Mouse (Mus musculus): ENCODE measurements around the gene A3galt2. TPM values are rescaled to one million over a fixed set of nuclear protein-coding genes. Genes with fewer than 3 reads are reported as not detected.
A peak's percentile ranks its signal among the peaks of the same experiment; 100 is the strongest.

The A3galt2 gene
- polyA plus RNA-seq, 1 experiment from 2014 or later, result 0.15 TPM

DNA sequence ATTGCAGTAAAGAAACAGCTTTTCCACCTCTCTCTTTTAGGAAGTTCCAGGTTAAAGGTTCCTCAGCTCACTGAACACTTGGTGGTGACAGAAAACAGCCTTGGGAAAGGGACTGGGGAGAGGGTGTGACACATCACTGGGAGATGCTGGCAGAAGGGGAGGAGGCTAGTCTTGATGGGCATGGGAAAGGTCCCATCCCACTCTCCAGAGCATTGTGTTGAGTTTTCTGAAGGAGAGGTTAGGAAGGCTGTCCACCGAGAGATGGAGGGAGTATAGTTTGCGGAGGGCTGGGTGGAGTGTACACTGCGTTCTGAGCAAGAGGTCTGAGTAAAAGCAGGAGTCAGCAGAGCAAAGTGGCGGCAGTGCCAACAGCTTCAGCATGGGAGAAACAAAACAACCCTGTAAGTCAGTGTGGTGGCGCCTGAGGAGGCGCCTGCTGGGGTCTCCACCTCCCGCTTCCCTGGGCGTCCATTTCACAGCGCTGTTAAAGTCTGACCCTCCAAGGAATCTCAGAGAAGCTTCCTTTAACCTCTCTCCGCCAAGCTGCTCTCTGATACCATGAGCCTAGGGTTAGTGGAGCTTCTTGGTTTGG is 12.7 kb upstream of the A3galt2 start:
- H3K4me3 ChIP-seq, result no peak overlapping the region
- no peaks in the 10 kb centered on the region for H3K9me3 ChIP-seq
- H3K27ac ChIP-seq, result peak overlapping the region; percentile 22; the same call in 1 of the 2 replicates
- 70% methylated on average over 10 of the region's 10 CpGs for WGBS
- peaks cover 53% of the 10 kb centered on the region for H3K36me3 ChIP-seq
- peaks cover 31% of the 10 kb centered on the region for H3K4me1 ChIP-seq
- no peak overlapping the region for H3K9ac ChIP-seq
- no peaks in the 10 kb centered on the region for H3K27me3 ChIP-seq
- no peak overlapping the region for H3K4me2 ChIP-seq (replicated peaks)
- ATAC-seq (ENCODE audit: low FRiP score, low read depth), result no peak

DNA sequence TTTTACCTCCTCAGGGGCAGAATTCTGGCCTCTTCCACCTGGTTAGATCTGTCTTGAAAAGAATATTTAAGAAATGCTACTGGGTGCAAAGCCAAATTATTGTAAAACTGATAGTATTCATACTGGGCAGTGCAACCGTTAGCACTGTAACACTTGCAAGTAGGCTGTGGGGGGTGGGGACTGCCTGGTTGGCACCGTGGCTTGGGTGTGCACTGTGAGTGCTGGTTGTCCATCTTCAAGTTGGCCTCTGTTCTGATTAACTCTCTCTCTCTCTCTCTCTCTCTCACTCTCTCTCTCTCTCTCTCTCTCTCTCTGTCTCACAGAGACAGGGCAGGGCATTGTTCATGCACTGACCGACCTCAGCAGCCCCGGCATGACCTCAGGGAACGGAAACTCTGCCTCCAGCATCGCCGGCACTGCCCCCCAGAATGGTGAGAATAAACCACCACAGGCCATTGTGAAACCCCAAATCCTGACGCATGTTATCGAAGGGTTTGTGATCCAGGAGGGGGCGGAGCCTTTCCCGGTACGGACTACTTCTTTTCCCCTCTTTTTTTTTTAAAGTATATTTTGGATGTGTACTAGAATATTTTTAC is 12.0 kb upstream of the A3galt2 start:
- ATAC-seq (ENCODE audit: low FRiP score, low read depth), result no peak
- H3K9me3 ChIP-seq, result no peaks in the 10 kb centered on the region
- H3K9ac ChIP-seq, result no peak overlapping the region
- H3K36me3 ChIP-seq, result peaks cover 60% of the 10 kb centered on the region
- H3K4me2 ChIP-seq (replicated peaks), result no peak overlapping the region
- no peak overlapping the region for H3K4me3 ChIP-seq
- peak overlapping the region; percentile 22; the same call in 1 of the 2 replicates for H3K27ac ChIP-seq
- H3K27me3 ChIP-seq, result no peaks in the 10 kb centered on the region
- peaks cover 25% of the 10 kb centered on the region for H3K4me1 ChIP-seq
- WGBS, result 82% methylated on average over 12 of the region's 12 CpGs

GRCm38 (mm10) chr4:128745160-128745559 is 10.0 kb upstream of the A3galt2 start:
- ATAC-seq (ENCODE audit: low FRiP score, low read depth), result no peak
- WGBS, result 85% methylated on average over 8 of the region's 8 CpGs
- Histone ChIP-seq H3K36me3 (peaks cover 80% of the 10 kb centered on the region), H3K4me1 (peaks cover 20% of the 10 kb centered on the region), H3K4me2 (replicated peaks) (no peak overlapping the region), H3K27ac (no peak overlapping the region), H3K9ac (no peak overlapping the region), H3K27me3 (no peaks in the 10 kb centered on the region), H3K9me3 (no peaks in the 10 kb centered on the region), H3K4me3 (no peak overlapping the region)

- Histone ChIP-seq H3K4me2 (replicated peaks) (no peak overlapping the region), H3K27me3 (no peaks in the 10 kb centered on the region), H3K27ac (no peak overlapping the region), H3K9ac (no peak overlapping the region), H3K9me3 (no peaks in the 10 kb centered on the region), H3K4me3 (no peak overlapping the region), H3K36me3 (peaks cover 100% of the 10 kb centered on the region), H3K4me1 (peaks cover 6% of the 10 kb centered on the region)
- 88% methylated on average over 22 of the region's 22 CpGs for WGBS
- ATAC-seq (ENCODE audit: low FRiP score, low read depth), result no peak
Observed at GRCm38 (mm10) chr4:128747614-128748270, 7.4 kb upstream of the A3galt2 start.

GRCm38 (mm10) chr4:128748309-128748708 is 6.9 kb upstream of the A3galt2 start:
- H3K36me3 ChIP-seq, result peaks cover 100% of the 10 kb centered on the region
- peaks cover under 1% of the 10 kb centered on the region; the same call in 1 of the 2 replicates for H3K4me1 ChIP-seq
- H3K4me3 ChIP-seq, result no peak overlapping the region
- no peak overlapping the region for H3K9ac ChIP-seq
- H3K4me2 ChIP-seq (replicated peaks), result no peak overlapping the region
- no peaks in the 10 kb centered on the region for H3K9me3 ChIP-seq
- H3K27me3 ChIP-seq, result no peaks in the 10 kb centered on the region
- H3K27ac ChIP-seq, result no peak overlapping the region
- WGBS, result 90% methylated on average over 7 of the region's 7 CpGs
- ATAC-seq (ENCODE audit: low FRiP score, low read depth), result no peak

DNA sequence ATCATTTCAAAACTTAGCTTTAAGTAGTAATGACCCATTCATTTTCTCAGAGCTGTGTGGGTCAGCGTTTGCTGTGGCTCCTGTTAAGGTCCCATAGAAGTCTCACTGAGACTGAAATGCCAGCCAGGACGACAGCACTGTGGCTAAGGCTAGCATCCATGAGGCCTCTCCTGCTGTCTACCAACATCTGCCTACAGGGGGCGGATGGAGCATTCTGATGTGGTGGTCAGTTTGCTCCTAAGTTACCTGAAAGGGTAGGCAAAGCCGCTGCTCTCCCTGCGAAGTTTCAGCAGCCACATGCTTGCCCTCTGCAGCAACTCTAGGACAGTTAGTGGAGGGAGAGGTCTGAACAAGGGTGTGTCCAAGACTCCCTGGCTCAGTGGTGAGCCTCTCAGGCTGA is 4.2 kb upstream of the A3galt2 start:
- H3K27ac ChIP-seq, result no peak overlapping the region
- peaks cover 89% of the 10 kb centered on the region for H3K36me3 ChIP-seq
- ATAC-seq (ENCODE audit: low FRiP score, low read depth), result no peak
- no peaks in the 10 kb centered on the region for H3K9me3 ChIP-seq
- H3K4me2 ChIP-seq (replicated peaks), result no peak overlapping the region
- H3K9ac ChIP-seq, result no peak overlapping the region
- H3K4me1 ChIP-seq, result 0 out of 2 replicates have a peak, but pooled peaks cover 2% of the 10 kb centered on the region
- H3K27me3 ChIP-seq, result no peaks in the 10 kb centered on the region
- WGBS, result 67% methylated on average over 5 of the region's 5 CpGs
- H3K4me3 ChIP-seq, result no peak overlapping the region

GRCm38 (mm10) chr4:128752031-128752757 is 3.0 kb upstream of the A3galt2 start:
- Histone ChIP-seq H3K27me3 (no peaks in the 10 kb centered on the region), H3K4me3 (no peak overlapping the region), H3K4me2 (replicated peaks) (no peak overlapping the region), H3K4me1 (0 out of 2 replicates have a peak, but pooled peaks cover 5% of the 10 kb centered on the region), H3K9ac (no peak overlapping the region), H3K27ac (no peak overlapping the region), H3K9me3 (no peaks in the 10 kb centered on the region), H3K36me3 (peaks cover 77% of the 10 kb centered on the region)
- ATAC-seq (ENCODE audit: low FRiP score, low read depth), result no peak
- 88% methylated on average over 13 of the region's 13 CpGs for WGBS

GRCm38 (mm10) chr4:128753571-128753970 is 1.6 kb upstream of the A3galt2 start:
- H3K36me3 ChIP-seq, result peaks cover 63% of the 10 kb centered on the region
- peaks cover 6% of the 10 kb centered on the region; the same call in 1 of the 2 replicates for H3K4me1 ChIP-seq
- no peak overlapping the region for H3K27ac ChIP-seq
- no peak for ATAC-seq (ENCODE audit: low FRiP score, low read depth)
- H3K4me3 ChIP-seq, result no peak overlapping the region
- H3K4me2 ChIP-seq (replicated peaks), result no peak overlapping the region
- no peaks in the 10 kb centered on the region for H3K27me3 ChIP-seq
- no peaks in the 10 kb centered on the region for H3K9me3 ChIP-seq
- no peak overlapping the region for H3K9ac ChIP-seq
- 75% methylated on average over 7 of the region's 7 CpGs for WGBS

DNA sequence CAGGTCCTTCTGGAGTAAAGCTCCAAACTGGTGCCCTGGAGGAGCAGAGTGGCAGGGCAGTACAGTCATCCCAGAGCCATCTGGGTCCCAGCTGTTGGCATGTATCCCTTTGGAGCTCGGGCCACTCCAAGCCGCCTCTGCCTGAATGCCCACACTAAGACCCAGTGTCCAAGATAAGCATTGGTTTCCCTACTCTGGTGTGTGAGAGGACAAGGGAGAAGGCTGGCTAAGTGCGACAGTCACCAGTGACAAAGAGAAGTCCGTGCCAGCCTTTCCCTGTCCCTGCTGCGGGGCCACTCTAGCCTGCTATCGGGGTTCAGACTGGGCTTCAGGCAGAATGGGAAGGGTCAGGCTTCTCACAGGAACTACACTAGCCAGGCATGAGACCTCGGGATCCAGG is 736 bp downstream of the A3galt2 start:
- no peak overlapping the region for H3K27ac ChIP-seq

GRCm38 (mm10) chr4:128759214-128759613 is 4.0 kb downstream of the A3galt2 start:
- H3K4me2 ChIP-seq (replicated peaks), result no peak overlapping the region
- peaks cover 11% of the 10 kb centered on the region for H3K9me3 ChIP-seq
- H3K36me3 ChIP-seq, result peaks cover 7% of the 10 kb centered on the region; the same call in 1 of the 2 replicates
- ATAC-seq (ENCODE audit: low FRiP score, low read depth), result no peak
- H3K9ac ChIP-seq, result no peak overlapping the region
- H3K27ac ChIP-seq, result no peak overlapping the region
- H3K27me3 ChIP-seq, result no peaks in the 10 kb centered on the region
- H3K4me1 ChIP-seq, result peaks cover 14% of the 10 kb centered on the region; the same call in 1 of the 2 replicates
- H3K4me3 ChIP-seq, result no peak overlapping the region
- WGBS, result 80% methylated on average over 5 of the region's 5 CpGs

More for the DNA sequence above, 736 bp downstream of the A3galt2 start:
- ATAC-seq (ENCODE audit: low FRiP score, low read depth), result no peak
- Histone ChIP-seq H3K4me1 (peaks cover 14% of the 10 kb centered on the region; the same call in 1 of the 2 replicates), H3K4me2 (replicated peaks) (no peak overlapping the region), H3K4me3 (no peak overlapping the region), H3K9me3 (no peaks in the 10 kb centered on the region), H3K36me3 (peaks cover 40% of the 10 kb centered on the region), H3K9ac (no peak overlapping the region), H3K27me3 (no peaks in the 10 kb centered on the region)
- 78% methylated on average over 7 of the region's 7 CpGs for WGBS

GRCm38 (mm10) chr4:128760029-128760428 is 4.9 kb downstream of the A3galt2 start:
- no peak overlapping the region for H3K4me3 ChIP-seq
- no peak overlapping the region for H3K27ac ChIP-seq
- H3K9me3 ChIP-seq, result peaks cover 11% of the 10 kb centered on the region
- no peak overlapping the region for H3K4me2 ChIP-seq (replicated peaks)
- 93% methylated on average over 6 of the region's 6 CpGs for WGBS
- peaks cover 14% of the 10 kb centered on the region; the same call in 1 of the 2 replicates for H3K4me1 ChIP-seq
- no peak for ATAC-seq (ENCODE audit: low FRiP score, low read depth)
- H3K27me3 ChIP-seq, result no peaks in the 10 kb centered on the region
- H3K9ac ChIP-seq, result no peak overlapping the region
- peaks cover 5% of the 10 kb centered on the region; the same call in 1 of the 2 replicates for H3K36me3 ChIP-seq

DNA sequence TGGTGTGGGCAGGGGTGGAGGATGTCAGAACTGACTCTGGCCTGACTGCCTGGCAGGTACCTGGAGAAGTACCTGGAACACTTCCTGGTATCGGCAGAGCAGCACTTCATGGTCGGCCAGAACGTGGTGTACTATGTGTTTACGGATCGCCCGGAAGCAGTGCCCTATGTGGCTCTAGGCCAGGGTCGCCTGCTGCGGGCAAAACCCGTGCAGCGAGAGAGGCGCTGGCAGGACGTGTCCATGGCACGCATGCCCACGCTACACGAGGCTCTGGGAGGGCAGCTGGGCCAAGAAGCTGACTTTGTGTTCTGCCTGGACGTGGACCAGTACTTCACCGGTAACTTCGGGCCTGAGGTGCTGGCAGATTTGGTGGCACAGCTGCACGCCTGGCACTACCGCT is 11.8 kb downstream of the A3galt2 start:
- WGBS, result 91% methylated on average over 20 of the region's 20 CpGs
- Histone ChIP-seq H3K4me2 (replicated peaks) (no peak overlapping the region), H3K9ac (no peak overlapping the region), H3K4me1 (peaks cover 11% of the 10 kb centered on the region; the same call in 1 of the 2 replicates), H3K4me3 (no peak overlapping the region), H3K9me3 (peaks cover 11% of the 10 kb centered on the region), H3K27me3 (no peaks in the 10 kb centered on the region), H3K27ac (no peak overlapping the region), H3K36me3 (peaks cover 3% of the 10 kb centered on the region)
- no peak for ATAC-seq (ENCODE audit: low FRiP score, low read depth)
